Mouse (Mus musculus) limb, embryonic 11.5 days (tissue): Measurements from ENCODE around the gene Nme6. TPM values are rescaled to one million over a fixed set of nuclear protein-coding genes. Genes with fewer than 3 reads are reported as not detected.

Source experiments
- ATAC-seq: fragments of 200-750 bp; cut with Nextera tagmentation; 2 replicates; pipeline ENCODE4 v1.8.0; 2017; ENCODE audit warnings: low read depth; ENCODE audit not compliant: insufficient number of reproducible peaks, low FRiP score, low TSS enrichment
- DNase-seq: peaks from one replicate; pipeline ENCODE4 v3.0.0-alpha.2; 2015; ENCODE audit warnings: low spot score
- H3K27ac ChIP-seq: fragments of 300-500 bp; sonication (generic); replicated peaks from 2 replicates; pipeline ENCODE4 v1.5.1; 2014; ENCODE audit warnings: low read depth, mild to moderate bottlenecking, low read length
- H3K27me3 ChIP-seq: fragments of 300-500 bp; sonication (generic); 2 replicates; pipeline ENCODE4 v1.6.1; 2014; ENCODE audit warnings: mild to moderate bottlenecking, low read length, mixed read lengths; ENCODE audit not compliant: control insufficient read depth, insufficient read depth
- H3K36me3 ChIP-seq: fragments of 300-500 bp; sonication (generic); 2 replicates; pipeline ENCODE4 v1.6.1; 2014; ENCODE audit warnings: mild to moderate bottlenecking, low read length, moderate library complexity, mixed read lengths; ENCODE audit not compliant: control insufficient read depth, insufficient read depth
- H3K4me1 ChIP-seq: fragments of 300-500 bp; sonication (generic); 2 replicates; pipeline ENCODE4 v1.6.1; 2014; ENCODE audit warnings: low read length, mixed read lengths; ENCODE audit not compliant: control insufficient read depth, insufficient read depth
- H3K4me2 ChIP-seq: fragments of 300-500 bp; sonication (generic); 2 replicates; pipeline ENCODE4 v1.6.1; 2014; ENCODE audit warnings: low read depth, mild to moderate bottlenecking, moderate library complexity; ENCODE audit not compliant: severe bottlenecking
- H3K4me3 ChIP-seq: fragments of 300-500 bp; sonication (generic); 2 replicates; pipeline ENCODE4 v1.5.1; 2014; ENCODE audit warnings: low read depth, low read length
- H3K9ac ChIP-seq: fragments of 300-500 bp; sonication (generic); 2 replicates; pipeline ENCODE4 v1.6.1; 2014; ENCODE audit warnings: mild to moderate bottlenecking, low read length
- H3K9me3 ChIP-seq: fragments of 300-500 bp; sonication (generic); 2 replicates; pipeline ENCODE4 v1.6.1; 2016; ENCODE audit warnings: low read length; ENCODE audit not compliant: control insufficient read depth
- WGBS: fragments of 180-500 bp; shearing (Covaris S2); extraction: QIAGEN DNeasy Blood & Tissue Kit; methylation state at CpG from one replicate; pipeline ENCODE4 v1.1.7; 2014; 5-methylcytosine and 5-hydroxymethylcytosine counted together
- polyA plus RNA-seq: library from polyadenylated mRNA; unstranded; fragments of >200 nt; fragmentation: Nextera tagmentation; extraction: Ambion mirVana; gene quantifications from 2 replicates; pipeline ENCODE4 v1.2.1, GENCODE M21; 2014

Nme6 gene
- polyA plus RNA-seq, 1 experiment from 2014 or later, result 91.5 TPM

DNA sequence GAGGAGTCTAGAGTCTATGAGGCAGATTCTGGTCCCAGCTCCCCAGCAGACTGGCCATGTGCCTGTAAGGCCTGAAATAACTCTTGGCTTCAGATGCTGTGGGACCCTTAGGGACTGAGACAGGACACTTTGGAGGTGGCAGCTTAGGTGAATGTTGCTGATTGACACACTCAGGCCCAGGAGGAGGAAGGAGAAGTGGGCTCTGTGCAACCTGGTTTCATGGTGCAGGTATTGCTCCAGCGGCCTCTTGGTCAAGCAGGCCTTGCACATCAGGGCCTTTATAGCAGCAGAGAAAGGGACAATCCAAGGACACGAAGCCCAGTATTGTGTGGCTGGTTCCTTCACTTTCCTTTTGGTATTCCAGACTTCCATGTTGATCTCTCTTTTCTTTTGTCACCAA is 21.8 kb downstream of the Nme6 start:
- H3K9me3 ChIP-seq, result no peaks in the 10 kb centered on the region
- no peak overlapping the region for H3K4me3 ChIP-seq
- no peaks in the 10 kb centered on the region for H3K36me3 ChIP-seq
- no peak for ATAC-seq
- H3K4me1 ChIP-seq, result no peaks in the 10 kb centered on the region
- WGBS, result 83% methylated on average over 2 of the region's 2 CpGs
- no peak for DNase-seq
- H3K27ac ChIP-seq, result no peak overlapping the region
- no peaks in the 10 kb centered on the region for H3K27me3 ChIP-seq
- no peak overlapping the region for H3K9ac ChIP-seq
- no peak overlapping the region for H3K4me2 ChIP-seq

- WGBS, result 87% methylated on average over 6 of the region's 6 CpGs
- no peak overlapping the region for H3K27ac ChIP-seq
- DNase-seq, result no peak
- H3K4me2 ChIP-seq, result no peak overlapping the region
- H3K9me3 ChIP-seq, result no peaks in the 10 kb centered on the region
- 0 out of 2 replicates have a peak, but pooled peaks have one; percentile 51 for ATAC-seq
- no peak overlapping the region for H3K9ac ChIP-seq
- no peaks in the 10 kb centered on the region for H3K36me3 ChIP-seq
- no peaks in the 10 kb centered on the region for H3K27me3 ChIP-seq
- no peak overlapping the region for H3K4me3 ChIP-seq
- H3K4me1 ChIP-seq, result no peaks in the 10 kb centered on the region
Observed at GRCm38 (mm10) chr9:109855947-109856346, 23.4 kb downstream of the Nme6 start.

GRCm38 (mm10) chr9:109862397-109863044 is 30.0 kb downstream of the Nme6 start:
- DNase-seq, result peak; percentile 95
- no peaks in the 10 kb centered on the region for H3K9me3 ChIP-seq
- H3K4me1 ChIP-seq, result no peaks in the 10 kb centered on the region
- peak overlapping the region; percentile 40 for H3K9ac ChIP-seq
- no peaks in the 10 kb centered on the region for H3K27me3 ChIP-seq
- 22% methylated on average over 20 of the region's 20 CpGs for WGBS
- H3K36me3 ChIP-seq, result no peaks in the 10 kb centered on the region
- no peak overlapping the region for H3K27ac ChIP-seq
- H3K4me2 ChIP-seq, result 0 out of 2 replicates have a peak overlapping the region, but pooled peaks have one; percentile 10
- H3K4me3 ChIP-seq, result no peak overlapping the region
- peak; percentile 55; the same call in 1 of the 2 replicates for ATAC-seq

- no peaks in the 10 kb centered on the region for H3K4me1 ChIP-seq
- no peak overlapping the region for H3K4me3 ChIP-seq
- H3K9me3 ChIP-seq, result no peaks in the 10 kb centered on the region
- H3K27me3 ChIP-seq, result no peaks in the 10 kb centered on the region
- no peak overlapping the region; the same call in 1 of the 2 replicates for H3K9ac ChIP-seq
- no peaks in the 10 kb centered on the region for H3K36me3 ChIP-seq
- no peak for ATAC-seq
- WGBS, result 69% methylated on average over 3 of the region's 3 CpGs
- H3K27ac ChIP-seq, result no peak overlapping the region
- no peak for DNase-seq
- no peak overlapping the region for H3K4me2 ChIP-seq
Observed at GRCm38 (mm10) chr9:109863085-109863484, 30.5 kb downstream of the Nme6 start.

GRCm38 (mm10) chr9:109866218-109866617 is 33.7 kb downstream of the Nme6 start:
- 66% methylated on average over 2 of the region's 2 CpGs for WGBS
- Histone ChIP-seq H3K27ac (no peak overlapping the region), H3K4me3 (no peak overlapping the region), H3K36me3 (no peaks in the 10 kb centered on the region), H3K9me3 (no peaks in the 10 kb centered on the region), H3K4me2 (no peak overlapping the region), H3K27me3 (no peaks in the 10 kb centered on the region), H3K4me1 (no peaks in the 10 kb centered on the region), H3K9ac (no peak overlapping the region)
- ATAC-seq (no peak), DNase-seq (no peak)

- H3K36me3 ChIP-seq, result no peaks in the 10 kb centered on the region
- H3K9me3 ChIP-seq, result no peaks in the 10 kb centered on the region
- H3K27ac ChIP-seq, result no peak overlapping the region
- no peak overlapping the region for H3K4me2 ChIP-seq
- no peaks in the 10 kb centered on the region for H3K27me3 ChIP-seq
- no peaks in the 10 kb centered on the region for H3K4me1 ChIP-seq
- no peak overlapping the region for H3K4me3 ChIP-seq
- DNase-seq (no peak), ATAC-seq (no peak)
- WGBS, result 39% methylated on average over 6 of the region's 6 CpGs
- no peak overlapping the region for H3K9ac ChIP-seq
Observed at GRCm38 (mm10) chr9:109870983-109871572, 38.5 kb downstream of the Nme6 start.

GRCm38 (mm10) chr9:109874797-109875691 is 42.5 kb downstream of the Nme6 start, which contains the start of gene Cdc25a:
Gene Cdc25a (plus strand): TSS chr9:109875579.
- H3K27me3 ChIP-seq, result no peaks in the 10 kb centered on the region

More at GRCm38 (mm10) chr9:109874797-109875691, 42.5 kb downstream of the Nme6 start, which contains the start of gene Cdc25a:
- H3K4me2 ChIP-seq, result peak within 1 kb of the TSS; percentile 84
- DNase-seq (peak; percentile 97), ATAC-seq (peak; percentile 95)
- H3K36me3 ChIP-seq, result peaks cover 14% of the 10 kb centered on the region; the same call in 1 of the 2 replicates
- peak within 1 kb of the TSS; percentile 94 for H3K9ac ChIP-seq
- H3K9me3 ChIP-seq, result no peaks in the 10 kb centered on the region
- peaks cover 3% of the 10 kb centered on the region; the same call in 1 of the 2 replicates for H3K4me1 ChIP-seq
- peak within 1 kb of the TSS; percentile 85 for H3K4me3 ChIP-seq
- WGBS, result 6% methylated on average over 33 of the region's 33 CpGs
- peak within 1 kb of the TSS; percentile 77 for H3K27ac ChIP-seq
